Mouse (Mus musculus) liver, postnatal 0 days (tissue): ENCODE data around the gene St7.

Source experiments
- CTCF ChIP-seq: sonication (generic); IDR thresholded peaks from 2 replicates; pipeline ENCODE4 v1.5.1; 2016; ENCODE audit warnings: antibody characterized with exemption, low read depth
- EP300 ChIP-seq: IDR thresholded peaks from 2 replicates; pipeline ENCODE4 v1.6.1; 2016; ENCODE audit warnings: antibody characterized with exemption, low read depth, mild to moderate bottlenecking

DNA sequence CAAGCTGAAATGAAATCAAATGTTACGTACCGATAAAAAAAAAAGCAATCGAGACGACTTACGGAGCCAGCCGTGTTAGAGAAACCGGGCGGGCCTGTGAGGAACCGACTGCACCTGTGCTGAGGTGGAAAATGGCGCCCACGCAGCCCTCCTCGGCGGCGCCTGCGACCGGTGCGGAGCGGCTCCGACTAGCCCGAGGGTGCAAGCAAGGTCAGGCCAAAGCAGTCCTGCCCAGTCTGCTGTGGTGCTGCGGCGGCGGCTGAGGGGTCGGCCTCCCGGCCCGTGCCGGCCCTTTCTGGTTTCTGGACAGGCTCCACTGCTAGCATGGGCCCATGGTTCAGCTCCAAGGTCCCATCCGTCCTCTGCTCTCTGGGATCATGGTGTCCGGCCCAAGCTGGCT is 147.7 kb downstream of the St7 start:
- TF ChIP-seq EP300 (no peak), CTCF (no peak)
